Mouse (Mus musculus) lung, postnatal 25 days (tissue): ENCODE measurements around the gene Cyb5d1.

Source experiments
- DNase-seq: peaks from one replicate; pipeline ENCODE4 v3.0.0; 2022; ENCODE audit warnings: low spot score

The Cyb5d1 gene

GRCm38 (mm10) chr11:69395235-69395633 is at the start of gene Cyb5d1, which contains the start of gene Naa38:
Gene Cyb5d1 (minus strand): TSS chr11:69395631.
Gene Naa38 (plus strand): TSS chr11:69395487.
- peak; percentile 94 for DNase-seq

GRCm38 (mm10) chr11:69443328-69443727 is 47.9 kb upstream of the Cyb5d1 start:
- peak; percentile 78 for DNase-seq

GRCm38 (mm10) chr11:69437291-69437690 is 41.9 kb upstream of the Cyb5d1 start:
- DNase-seq, result no peak

- DNase-seq, result no peak
These were observed 37.8 kb upstream of the Cyb5d1 start for GRCm38 (mm10) chr11:69433189-69433588.

- DNase-seq, result no peak
These were observed 37.2 kb upstream of the Cyb5d1 start for GRCm38 (mm10) chr11:69432640-69432982.

GRCm38 (mm10) chr11:69431829-69432639 is 36.6 kb upstream of the Cyb5d1 start:
- peak; percentile 89 for DNase-seq

- no peak for DNase-seq
These were observed 35.2 kb upstream of the Cyb5d1 start for GRCm38 (mm10) chr11:69430631-69431030.

GRCm38 (mm10) chr11:69429313-69429712 is 33.9 kb upstream of the Cyb5d1 start:
- DNase-seq, result peak; percentile 40

- DNase-seq, result peak; percentile 77
These were observed 33.3 kb upstream of the Cyb5d1 start for GRCm38 (mm10) chr11:69428751-69429150.

GRCm38 (mm10) chr11:69426246-69426645 is 30.8 kb upstream of the Cyb5d1 start:
- DNase-seq, result no peak

- no peak for DNase-seq
These were observed 28.5 kb upstream of the Cyb5d1 start for GRCm38 (mm10) chr11:69423885-69424284.

- DNase-seq, result no peak
These were observed 27.4 kb upstream of the Cyb5d1 start for GRCm38 (mm10) chr11:69422842-69423241.

GRCm38 (mm10) chr11:69421131-69421977 is 25.9 kb upstream of the Cyb5d1 start:
- no peak for DNase-seq

GRCm38 (mm10) chr11:69420554-69421000 is 25.1 kb upstream of the Cyb5d1 start:
- DNase-seq, result no peak

- DNase-seq, result peak; percentile 67
These were observed 24.6 kb upstream of the Cyb5d1 start for GRCm38 (mm10) chr11:69419813-69420553.

GRCm38 (mm10) chr11:69419443-69419812 is 24.0 kb upstream of the Cyb5d1 start:
- DNase-seq, result no peak

GRCm38 (mm10) chr11:69418481-69419442 is 23.3 kb upstream of the Cyb5d1 start:
- peak; percentile 97 for DNase-seq

- peak; percentile 96 for DNase-seq
These were observed 22.3 kb upstream of the Cyb5d1 start for GRCm38 (mm10) chr11:69417449-69418384.

- no peak for DNase-seq
These were observed 21.6 kb upstream of the Cyb5d1 start for GRCm38 (mm10) chr11:69416921-69417448.

GRCm38 (mm10) chr11:69416509-69416908 is 21.1 kb upstream of the Cyb5d1 start:
- no peak for DNase-seq
